Mouse (Mus musculus) mouse embryonic stem cell (cell line): ENCODE data around the gene Gsdma.
"Not testable (repeated sequence)": the region's sequence is repeated elsewhere in the genome, so short reads cannot be mapped to it uniquely, and the experiment has no call there.

ENCODE experiments used
- in situ Hi-C, 2 experiments: fragments of 300-500 bp; cut with MboI; formaldehyde crosslinking; loops; 1 replicate in 1 of 2; 3 replicates in 1 of 2; pipeline ENCODE4 v1.14.3; 2019 to 2020; ENCODE audit warnings: low sequenced_read_pairs in 2 of 2, low pct_unique_long_range_greater_than_20kb in 1 of 2, mixed read lengths in 1 of 2; ENCODE audit not compliant: unreplicated experiment in 1 of 2

The Gsdma gene

DNA sequence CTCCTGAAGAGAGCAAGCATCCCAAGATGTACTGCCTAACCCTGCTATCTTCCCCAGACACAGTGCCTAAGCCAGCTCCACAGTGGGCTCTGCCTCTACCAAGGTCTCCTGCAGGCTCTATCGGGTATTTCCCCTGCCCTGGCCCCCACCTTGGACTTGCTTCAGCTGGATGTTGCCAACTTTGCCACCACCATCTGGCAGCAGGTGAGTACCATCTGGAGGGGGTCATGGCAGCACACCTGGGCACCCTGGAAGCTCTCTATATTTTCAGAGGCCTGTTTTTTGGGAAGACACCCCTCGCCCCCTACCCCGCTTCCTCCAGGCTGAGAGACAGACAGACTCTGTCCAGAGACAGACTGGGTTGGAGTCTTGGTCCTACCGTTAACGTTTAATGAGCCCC lies 38.2 kb downstream of the Gsdma start:
- in situ Hi-C loops, result no loop called here

GRCm38 (mm10) chr11:98705021-98705420 lies 40.9 kb downstream of the Gsdma start:
- in situ Hi-C loops, result no loop called here

- in situ Hi-C loops, result no loop called here
These were observed 43.5 kb downstream of the Gsdma start for GRCm38 (mm10) chr11:98707401-98708281.

- in situ Hi-C loops, result no loop called here
These were observed 44.3 kb downstream of the Gsdma start for GRCm38 (mm10) chr11:98708282-98708956.

GRCm38 (mm10) chr11:98709001-98709741 lies 45.0 kb downstream of the Gsdma start:
- in situ Hi-C loops, result no loop called here

- in situ Hi-C loops, result no loop called here
These were observed 46.4 kb downstream of the Gsdma start for GRCm38 (mm10) chr11:98710416-98711045.

GRCm38 (mm10) chr11:98711046-98711434 lies 46.9 kb downstream of the Gsdma start:
- in situ Hi-C loops, result no loop called here

DNA sequence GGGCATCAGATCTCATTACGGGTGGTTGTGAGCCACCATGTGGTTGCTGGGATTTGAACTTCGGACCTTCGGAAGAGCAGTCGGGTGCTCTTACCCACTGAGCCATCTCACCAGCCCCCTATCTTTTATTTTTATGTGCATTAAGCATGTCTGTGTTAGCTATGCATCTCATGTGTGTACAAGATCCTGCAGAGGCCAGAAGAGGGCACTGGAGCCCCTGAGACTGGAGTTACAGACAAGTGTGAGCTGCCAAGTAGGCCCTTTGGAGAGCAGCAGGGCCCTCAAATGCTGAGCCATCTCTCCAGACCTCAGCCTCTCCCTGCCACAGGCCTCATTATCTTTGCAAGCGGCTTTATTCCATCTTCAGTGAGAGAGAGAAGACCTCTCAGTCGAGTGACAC lies 47.9 kb downstream of the Gsdma start:
- in situ Hi-C loops, result not testable (repeated sequence)

DNA sequence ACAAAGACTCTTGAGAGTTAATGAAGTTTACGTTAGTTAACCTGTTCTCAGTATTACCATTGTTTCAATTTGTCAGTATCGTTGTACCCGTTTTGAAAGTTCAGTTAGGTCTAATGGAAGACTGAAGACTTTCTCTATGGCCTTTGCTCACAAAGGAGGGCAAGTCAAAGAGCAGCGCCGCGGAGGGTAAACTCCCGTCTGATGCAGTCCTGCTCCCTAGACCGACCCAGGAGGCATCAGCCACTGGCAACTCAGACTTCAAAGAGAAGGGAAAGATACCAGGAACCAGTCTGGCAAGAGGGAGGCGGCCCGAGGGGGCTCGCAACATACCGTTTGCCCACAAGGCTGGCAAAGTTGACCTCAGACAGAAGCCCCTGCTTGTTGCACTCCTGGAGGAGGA lies 49.6 kb downstream of the Gsdma start:
- in situ Hi-C loops, result no loop called here

DNA sequence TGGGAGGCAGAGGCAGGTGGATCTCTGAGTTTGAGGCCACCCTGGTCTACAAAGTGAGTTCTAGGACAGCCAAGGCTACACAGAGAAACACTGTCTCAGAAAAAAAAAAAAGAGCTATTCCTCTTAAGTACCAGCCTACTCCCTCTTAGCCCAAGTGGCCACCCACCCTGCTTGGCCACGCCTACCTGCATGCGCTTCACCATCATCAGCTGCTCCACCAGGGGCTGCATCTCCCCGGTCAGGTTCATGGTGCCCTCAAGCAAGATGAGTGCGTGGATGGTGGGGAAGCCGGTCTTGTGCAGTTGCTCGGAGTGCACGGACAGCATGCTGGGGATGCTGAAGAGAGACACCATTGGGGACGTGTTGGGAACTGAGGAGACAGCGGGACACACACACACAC lies 51.8 kb downstream of the Gsdma start:
- in situ Hi-C loops, result no loop called here

DNA sequence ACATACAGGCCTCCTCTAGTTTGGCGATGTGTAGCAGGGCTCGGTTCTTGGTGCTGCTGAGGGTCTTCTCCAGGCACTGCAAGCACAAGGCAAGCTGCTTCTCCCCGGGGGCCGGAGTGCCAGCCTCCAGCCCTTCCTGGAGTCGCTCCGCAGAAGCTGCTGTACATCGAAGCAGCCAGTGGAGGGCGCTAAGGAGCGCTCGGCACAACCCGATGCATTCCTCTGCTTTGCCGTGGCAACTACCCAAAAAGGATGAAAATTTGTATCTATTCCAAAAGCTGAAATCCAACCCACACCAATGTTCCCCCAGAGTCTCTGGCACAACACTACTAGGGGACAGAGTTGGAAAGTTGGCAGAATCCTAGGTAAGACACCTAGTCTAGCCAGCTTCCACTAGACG lies 53.8 kb downstream of the Gsdma start:
- in situ Hi-C loops, result no loop called here

- in situ Hi-C loops, result no loop called here
These were observed 56.6 kb downstream of the Gsdma start for GRCm38 (mm10) chr11:98720756-98721155.

DNA sequence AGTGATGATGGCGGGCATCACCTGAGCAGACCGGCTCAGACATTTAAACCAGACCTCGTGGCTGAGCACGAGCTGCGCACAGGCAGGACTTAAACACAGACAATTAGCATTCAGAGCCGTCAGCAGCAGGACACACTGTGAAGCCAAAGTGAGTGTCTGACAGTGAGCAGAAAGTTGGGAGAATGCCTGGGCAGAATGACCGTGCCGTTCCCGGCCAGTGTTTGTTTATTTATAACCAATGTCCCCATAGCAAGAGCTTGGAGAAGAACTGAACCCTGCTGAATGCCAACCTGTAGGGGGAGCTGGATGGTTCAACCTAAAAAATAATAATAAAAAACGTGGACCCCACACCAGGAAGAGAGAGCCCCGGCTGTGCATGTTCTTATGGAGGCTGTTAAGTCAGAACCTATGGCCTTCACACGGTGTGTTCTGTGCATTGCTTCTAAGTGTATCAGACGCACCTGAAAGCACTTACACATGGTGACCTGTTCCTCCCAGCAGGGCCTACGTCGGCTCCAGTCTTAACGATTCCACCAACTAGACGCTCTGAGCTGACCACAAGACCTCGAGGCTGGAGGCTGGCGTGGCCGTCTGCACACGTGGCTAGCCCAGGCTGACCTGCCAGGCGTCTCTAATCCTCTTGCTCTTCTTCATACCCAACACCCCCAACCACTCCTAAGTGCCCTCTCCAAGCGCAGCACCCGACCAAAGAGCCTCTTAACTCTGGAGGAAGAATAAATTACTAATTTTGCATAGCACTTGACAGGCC lies 57.5 kb downstream of the Gsdma start:
- in situ Hi-C loops, result no loop called here

DNA sequence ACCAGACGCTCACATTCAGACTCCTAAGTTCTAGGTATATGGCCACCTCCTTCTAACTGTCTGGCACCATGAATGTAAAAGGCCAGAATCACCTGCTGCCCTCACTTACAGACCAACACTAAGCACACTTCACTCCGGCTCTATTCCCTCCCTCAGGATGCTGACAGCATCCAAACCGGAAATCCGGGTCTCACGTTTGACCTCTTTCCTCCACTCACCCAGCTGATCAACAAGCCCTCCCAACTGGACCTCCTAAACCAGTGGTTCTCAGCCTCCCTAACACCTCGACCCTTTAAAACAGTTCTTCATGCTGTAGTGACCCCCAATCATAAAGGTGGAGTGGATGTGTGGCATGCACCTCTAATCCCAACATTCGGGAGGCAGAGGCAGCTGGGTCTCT lies 58.9 kb downstream of the Gsdma start:
- in situ Hi-C loops, result no loop called here

DNA sequence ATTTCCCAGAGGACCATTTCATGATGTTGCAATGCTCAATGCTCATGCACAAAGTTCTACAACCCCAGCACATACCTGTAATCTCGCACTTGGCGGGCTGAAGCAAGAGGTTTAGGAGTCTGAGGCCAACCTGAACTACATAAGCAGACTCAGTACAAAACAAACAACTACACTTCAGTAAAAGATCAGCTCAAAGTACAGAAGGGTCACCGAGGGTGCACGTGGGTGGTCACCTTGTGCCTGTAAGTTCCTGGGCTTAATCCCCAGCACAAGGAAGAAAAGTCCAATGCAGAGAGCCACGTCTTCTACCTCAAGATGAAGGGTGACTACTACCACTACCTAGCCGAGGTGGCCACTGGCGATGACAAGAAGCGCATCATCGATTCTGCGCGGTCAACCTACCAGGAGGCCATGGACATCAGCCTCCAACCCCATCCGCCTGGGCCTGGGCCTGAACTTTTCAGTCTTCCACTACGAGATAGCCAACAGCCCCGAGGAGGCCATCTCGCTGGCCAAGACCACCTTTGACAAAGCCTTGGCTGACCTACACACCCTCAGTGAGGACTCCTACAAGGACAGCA lies 61.9 kb downstream of the Gsdma start:
- in situ Hi-C loops, result no loop called here
